Mouse (Mus musculus) olfactory bulb, adult 2 months (tissue): ENCODE data around the gene Znhit1.

Source experiments
- CTCF ChIP-seq: fragments of 200-500 bp; IDR thresholded peaks from 2 replicates; pipeline ENCODE4 v1.5.1; 2012; ENCODE audit warnings: low read depth, mild to moderate bottlenecking, low read length, moderate library complexity; ENCODE audit not compliant: insufficient read depth
- POLR2A ChIP-seq: fragments of 200-500 bp; IDR thresholded peaks from 2 replicates; pipeline ENCODE4 v1.6.1; 2012; ENCODE audit warnings: mild to moderate bottlenecking, low read depth, low read length, moderate library complexity; ENCODE audit not compliant: insufficient read depth

DNA sequence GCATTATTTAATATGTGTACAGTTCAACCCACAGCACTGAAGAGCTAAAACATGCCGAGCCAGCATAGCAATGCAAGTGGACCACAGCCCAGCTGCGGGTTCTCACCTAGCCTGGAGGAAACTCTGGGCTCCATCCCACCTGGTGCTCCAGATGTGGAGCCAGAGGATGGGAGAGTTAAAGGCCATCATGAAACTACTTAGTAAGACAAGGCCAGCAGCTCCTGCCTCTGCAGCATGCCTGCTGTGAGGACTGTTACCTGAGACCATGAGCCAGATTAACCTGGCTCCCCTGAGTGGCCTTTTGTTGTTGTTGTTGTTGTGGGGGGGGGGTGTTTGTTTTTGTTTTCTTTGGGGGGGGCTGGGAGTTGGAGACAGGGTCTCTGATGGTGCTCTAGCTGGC, 44.4 kb downstream of the Znhit1 start:
- TF ChIP-seq POLR2A (no peak), CTCF (no peak)
